Mouse (Mus musculus) cerebellum, adult 2 months (tissue): ENCODE data around the gene Ccr8.

ENCODE experiments used
- CTCF ChIP-seq: fragments of 200-500 bp; IDR thresholded peaks from 2 replicates; pipeline ENCODE4 v1.5.1; 2011; ENCODE audit warnings: low read depth, mild to moderate bottlenecking, control low read depth, low read length, moderate library complexity, borderline replicate concordance; ENCODE audit not compliant: insufficient read depth
- POLR2A ChIP-seq: fragments of 200-500 bp; IDR thresholded peaks from 2 replicates; pipeline ENCODE4 v1.6.1; 2011; ENCODE audit warnings: low read length, control low read depth, borderline replicate concordance; ENCODE audit not compliant: insufficient read depth

- TF ChIP-seq POLR2A: no peak
- TF ChIP-seq CTCF: no peak
Observed at GRCm38 (mm10) chr9:120116184-120116624, 24.3 kb downstream of the Ccr8 start.
